Mouse (Mus musculus): ENCODE measurements around the gene Macc1.

GRCm38 (mm10) chr12:119411982-119412381 lies 97.9 kb downstream of the Macc1 start:
- TF ChIP-seq CTCF (conservative IDR thresholded peaks at IDR 0.05; ENCODE audit: low read length) (no peak), POU5F1 (IDR thresholded peaks at IDR 0.05; ENCODE audit: borderline replicate concordance, low read length) (no peak), NANOG (IDR thresholded peaks at IDR 0.05; ENCODE audit: borderline replicate concordance, low read length) (no peak)

Measured in E14TG2a.4 (cell line).